Mouse (Mus musculus) layer of hippocampus, adult 9-10 months (tissue): ENCODE measurements around the gene Snd1.

Experiments used
- DNase-seq: peaks from one replicate; pipeline ENCODE4 v3.0.0; 2022; ENCODE audit warnings: low spot score

Snd1 gene

GRCm38 (mm10) chr6:28803678-28804279, 328.8 kb downstream of the Snd1 start:
- DNase-seq, result no peak

- DNase-seq, result no peak
These were observed 329.8 kb downstream of the Snd1 start for GRCm38 (mm10) chr6:28804751-28805150.

DNA sequence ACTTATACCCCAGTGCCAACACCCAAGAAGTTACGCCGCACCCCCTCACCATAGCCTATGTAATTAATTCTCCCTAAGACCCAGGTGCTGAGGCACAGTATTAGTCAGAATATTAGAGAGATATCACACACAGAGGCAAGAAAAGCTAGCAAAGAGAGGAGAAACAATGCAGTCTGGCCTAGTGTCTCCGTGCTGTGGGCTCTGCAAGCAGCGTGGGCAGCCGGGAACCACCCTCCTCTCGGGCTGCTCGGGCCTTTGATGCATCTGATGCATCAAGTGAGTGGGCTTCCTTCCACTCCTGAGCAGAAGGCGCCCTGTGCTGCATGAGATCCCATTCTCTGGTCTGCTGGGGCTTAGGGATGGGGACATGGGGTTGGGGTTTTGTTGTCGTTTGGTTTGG, 338.1 kb downstream of the Snd1 start:
- no peak for DNase-seq

- no peak for DNase-seq
These were observed 340.0 kb downstream of the Snd1 start for GRCm38 (mm10) chr6:28814895-28815294.

DNA sequence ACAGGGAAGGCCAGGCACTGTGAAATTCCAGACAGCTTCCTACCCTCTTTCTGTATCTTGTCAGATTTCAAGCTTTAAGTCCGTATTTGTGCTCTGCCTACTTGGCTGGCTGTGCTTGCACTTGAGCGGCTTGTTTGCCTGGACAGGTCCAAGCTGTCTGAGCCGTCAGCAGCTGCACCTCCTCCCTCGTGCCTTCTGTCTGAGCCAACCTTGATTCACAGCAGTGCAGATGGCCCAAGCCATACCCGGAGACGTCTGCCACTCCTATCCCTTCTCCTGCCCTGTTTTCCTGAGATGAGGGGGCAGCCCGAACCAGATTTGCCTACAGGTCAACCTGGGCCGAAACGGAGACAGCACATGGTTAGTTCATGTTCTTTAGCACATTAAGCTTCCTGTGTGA, 342.1 kb downstream of the Snd1 start:
- DNase-seq, result no peak

GRCm38 (mm10) chr6:28819509-28820358, 344.8 kb downstream of the Snd1 start:
- no peak for DNase-seq

DNA sequence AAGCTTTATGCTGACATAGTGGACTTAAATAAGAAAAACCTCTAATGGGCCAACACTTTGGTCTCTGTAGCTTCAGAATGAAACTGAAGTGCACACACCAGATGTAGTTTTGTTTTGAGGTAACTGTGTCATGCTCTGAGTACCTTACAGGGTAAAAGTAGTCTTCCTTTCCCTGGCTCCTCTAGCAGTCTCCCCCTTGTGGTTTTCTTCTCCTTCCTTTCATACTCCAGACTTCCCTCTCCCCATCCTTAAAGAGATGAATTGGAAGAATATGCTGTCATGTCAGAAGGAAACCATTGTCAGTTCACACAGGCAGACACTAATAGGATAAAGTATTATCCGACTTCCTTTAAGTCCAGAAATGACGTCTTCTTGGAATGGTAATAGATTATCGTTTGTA, 347.4 kb downstream of the Snd1 start:
- no peak for DNase-seq

- DNase-seq, result no peak
These were observed 348.4 kb downstream of the Snd1 start for GRCm38 (mm10) chr6:28823375-28823774.

DNA sequence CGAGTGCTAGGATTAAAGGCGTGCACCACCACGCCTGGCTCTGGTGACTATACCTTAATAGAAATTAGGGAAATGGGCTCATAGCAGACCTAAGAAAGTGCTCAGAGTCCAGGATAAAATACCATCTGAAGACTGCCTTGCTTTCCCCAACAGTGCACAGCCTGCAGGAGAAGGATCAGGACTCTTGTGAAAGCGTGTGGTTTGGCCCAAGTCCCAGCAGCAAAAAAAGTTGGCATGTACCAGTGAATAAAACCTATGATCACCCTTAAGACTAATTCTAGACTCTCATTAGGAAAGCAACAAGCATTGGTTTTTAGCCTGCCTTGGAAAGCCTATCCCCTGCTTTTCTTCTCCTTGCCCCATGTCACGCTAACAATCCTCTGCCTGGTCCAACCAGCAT, 348.9 kb downstream of the Snd1 start:
- DNase-seq, result no peak

GRCm38 (mm10) chr6:28825894-28826293, 351.0 kb downstream of the Snd1 start:
- no peak for DNase-seq

- no peak for DNase-seq
These were observed 351.9 kb downstream of the Snd1 start for GRCm38 (mm10) chr6:28826689-28827389.

- no peak for DNase-seq
These were observed 352.6 kb downstream of the Snd1 start for GRCm38 (mm10) chr6:28827565-28827964.

DNA sequence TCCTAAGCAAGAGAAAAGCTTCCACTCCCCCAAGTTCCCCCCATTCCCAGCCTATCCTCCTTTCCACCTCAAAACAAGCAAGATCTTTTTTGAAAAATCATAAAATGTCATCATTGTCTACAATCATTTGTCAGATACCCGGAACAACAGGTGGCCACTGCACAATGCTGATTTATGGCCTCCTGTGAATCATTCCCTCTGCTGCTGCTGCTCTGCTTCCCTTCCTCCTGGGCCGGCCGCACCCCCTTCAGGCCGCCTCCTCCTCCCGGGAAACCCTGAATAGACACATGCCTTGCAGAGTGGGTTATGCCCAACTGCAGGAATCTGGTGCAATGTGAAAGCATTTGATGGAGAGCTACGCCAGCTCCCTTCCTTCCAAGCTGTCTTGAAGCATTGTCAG, 353.7 kb downstream of the Snd1 start:
- DNase-seq, result no peak

- DNase-seq, result no peak
These were observed 355.4 kb downstream of the Snd1 start for GRCm38 (mm10) chr6:28830306-28830705.

GRCm38 (mm10) chr6:28831011-28831853, 356.3 kb downstream of the Snd1 start, which contains the start of gene Lrrc4:
TSS of gene Lrrc4 (minus strand) at chr6:28831747.
- DNase-seq, result no peak

- DNase-seq, result no peak
These were observed 357.2 kb downstream of the Snd1 start for GRCm38 (mm10) chr6:28831854-28832750.

DNA sequence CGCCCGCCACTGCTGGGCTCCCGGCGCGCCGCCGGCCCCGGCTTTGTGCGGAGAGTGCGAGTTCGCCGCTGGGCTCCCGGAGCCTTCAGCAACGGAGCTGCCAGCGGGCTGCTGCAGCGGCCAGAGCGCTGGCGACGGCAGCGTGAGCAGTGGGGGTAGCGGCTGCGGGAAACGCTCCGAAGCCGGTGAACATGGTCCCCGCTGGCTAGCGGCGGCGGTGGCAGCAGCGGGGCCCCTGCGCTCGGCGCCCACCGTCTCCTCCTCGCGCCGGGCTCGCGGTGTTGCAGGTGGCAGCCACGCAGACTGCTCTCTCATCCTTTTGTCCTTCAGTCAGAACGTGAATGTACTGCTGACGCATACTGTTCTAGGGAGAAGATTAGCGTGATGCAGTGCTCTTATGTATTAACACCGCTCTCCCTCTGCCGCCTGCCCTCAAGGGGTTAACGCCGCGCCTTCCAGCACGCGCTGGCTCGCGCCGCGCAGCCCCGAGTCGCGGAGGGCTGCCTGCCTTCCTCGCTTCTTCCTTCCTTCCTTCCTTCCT, 357.9 kb downstream of the Snd1 start:
- no peak for DNase-seq

DNA sequence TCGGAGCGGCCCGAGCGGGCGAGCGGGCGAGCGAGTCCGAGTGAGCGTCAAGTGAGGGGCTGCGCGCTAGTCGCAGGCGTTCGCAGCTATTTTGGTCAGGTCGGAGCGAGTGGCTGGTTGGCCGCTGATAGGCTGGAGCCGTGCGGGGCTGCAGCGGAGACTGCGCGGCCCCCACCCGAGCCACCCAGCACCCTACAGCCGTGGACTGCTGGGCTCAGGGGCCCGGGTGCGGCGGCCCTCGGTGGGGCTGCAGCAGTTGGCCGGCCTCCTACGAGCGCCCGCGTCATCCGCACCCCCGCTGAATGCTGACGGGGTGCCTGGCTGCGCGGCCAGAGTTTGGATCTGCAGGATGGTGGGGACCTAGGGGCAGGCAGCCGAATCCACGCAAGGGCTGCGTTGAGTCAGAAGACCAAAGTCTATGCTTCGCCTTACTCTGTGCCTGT, 358.5 kb downstream of the Snd1 start:
- DNase-seq, result no peak

DNA sequence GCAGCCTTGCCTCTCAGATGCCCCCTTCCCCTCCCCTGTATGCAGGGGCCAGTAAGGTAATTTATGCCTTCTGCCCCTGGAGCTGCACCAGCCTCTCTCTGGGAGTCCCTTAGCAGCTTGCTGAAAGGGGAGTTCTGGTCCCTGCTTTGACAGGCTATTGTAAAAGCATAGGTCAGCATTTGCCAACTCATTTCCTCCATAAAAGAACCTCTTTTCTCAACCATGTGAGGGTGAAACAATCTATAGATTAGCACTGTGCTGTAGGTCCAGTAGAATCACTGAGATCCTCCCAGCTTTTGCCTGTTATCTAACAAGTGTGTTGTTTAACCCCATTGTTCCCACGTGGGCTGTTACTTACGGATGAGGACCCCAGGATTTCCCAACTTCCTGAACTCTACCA, 359.1 kb downstream of the Snd1 start:
- no peak for DNase-seq

DNA sequence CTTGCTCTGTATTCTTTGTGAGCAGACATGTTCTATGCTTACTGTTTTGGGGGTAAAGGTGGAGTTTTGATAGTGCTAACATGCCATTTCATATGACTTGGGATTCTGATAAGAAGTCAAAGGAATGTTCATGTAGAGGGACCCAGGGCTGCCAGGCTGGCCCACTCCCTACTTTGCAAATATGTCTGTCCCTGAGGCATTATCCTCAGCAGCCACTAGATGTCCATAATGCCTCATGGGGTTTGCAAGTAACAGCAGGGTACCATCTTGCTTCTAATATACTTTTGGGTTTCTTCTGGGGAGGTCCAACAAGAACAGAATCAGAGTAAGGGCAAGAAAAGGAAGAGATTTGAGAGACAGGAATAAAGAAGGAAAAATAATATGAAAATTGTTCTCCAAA, 361.7 kb downstream of the Snd1 start:
- DNase-seq, result no peak

DNA sequence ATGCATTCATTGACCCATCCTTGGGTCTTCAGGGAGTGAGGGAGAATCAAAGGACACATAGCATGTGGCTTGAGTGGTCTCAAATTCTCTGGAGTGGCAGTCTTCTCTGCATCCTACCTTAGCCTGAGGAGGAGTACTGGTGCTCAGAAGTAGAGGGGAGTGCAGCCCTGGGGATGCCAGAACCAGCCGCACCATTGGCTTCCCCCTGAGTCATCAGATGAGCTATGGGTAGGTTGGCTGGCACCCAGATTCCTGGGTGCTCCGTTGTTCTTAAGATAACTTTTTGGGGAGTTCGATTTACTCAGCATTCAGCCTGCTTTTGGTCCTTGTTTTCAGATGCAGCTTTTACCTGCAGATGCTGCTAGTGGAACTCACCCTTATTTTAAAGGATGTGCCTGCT, 366.6 kb downstream of the Snd1 start:
- no peak for DNase-seq
